Mouse (Mus musculus): ENCODE results near the gene Lrit3. TPM values are rescaled to one million over a fixed set of nuclear protein-coding genes. Genes with fewer than 3 reads are reported as not detected.
A peak's percentile ranks its signal among the peaks of the same experiment; 100 is the strongest.

Gene Lrit3
- polyA plus RNA-seq (2016; fragmentation: Nextera tagmentation; extraction: Ambion mirVana): not detected in 2 replicates

DNA sequence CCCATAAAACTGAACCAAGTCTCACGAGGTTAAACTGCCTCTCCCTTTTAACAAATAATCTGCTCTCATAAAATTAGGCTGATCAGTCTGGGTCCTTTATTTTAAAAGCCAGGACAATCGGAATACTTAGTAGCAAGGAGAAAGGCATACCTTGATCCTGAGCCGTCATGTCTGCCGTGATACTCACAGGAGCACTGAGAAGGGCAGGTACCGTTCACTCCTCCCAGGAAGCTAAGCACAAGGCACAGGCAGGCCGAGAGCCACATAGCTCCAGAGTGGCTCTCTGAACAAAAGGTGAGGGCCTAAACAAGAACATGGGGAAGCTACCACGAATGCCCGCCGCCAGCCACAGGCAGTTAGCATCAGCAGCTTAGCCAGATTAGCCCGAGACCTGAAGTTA is at the start of gene Lrit3:
Lrit3 (minus strand) TSS at position 266 of the 400 bp plus-strand sequence.
- Histone ChIP-seq H3K4me2 (no peak within 1 kb of the TSS), H3K9me3 (replicated peaks) (no peaks in the 10 kb centered on the region), H3K27ac (ENCODE audit: poor library complexity, severe bottlenecking) (no peak within 1 kb of the TSS), H3K27me3 (replicated peaks) (no peaks in the 10 kb centered on the region), H3K36me3 (no peaks in the 10 kb centered on the region), H3K4me3 (no peak within 1 kb of the TSS), H3K9ac (no peak within 1 kb of the TSS), H3K4me1 (replicated peaks) (no peaks in the 10 kb centered on the region)
- ATAC-seq (ENCODE audit: insufficient number of reproducible peaks, low FRiP score): no peak
- 71% methylated on average over 10 of the region's 10 CpGs for WGBS

DNA sequence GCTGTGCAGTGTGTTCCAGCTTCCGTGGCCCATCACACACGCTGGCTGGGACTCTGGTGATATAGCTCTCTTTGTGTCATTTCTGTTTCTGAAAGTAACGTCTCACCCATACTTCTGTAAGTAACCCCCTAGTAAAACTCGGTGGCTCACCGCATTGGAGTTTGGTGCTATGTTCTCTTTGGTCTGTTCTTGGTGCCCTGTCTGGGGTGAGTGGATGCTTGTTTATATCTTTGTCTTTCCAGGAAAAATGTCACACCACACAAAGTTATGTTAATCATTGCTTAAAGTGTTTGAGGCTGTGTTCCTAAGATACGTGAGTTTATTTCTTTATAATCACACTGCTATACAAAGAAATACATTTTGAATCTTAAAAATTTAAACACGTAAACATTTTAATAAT is 43.0 kb upstream of the Lrit3 start:
- no peak for ATAC-seq (ENCODE audit: insufficient number of reproducible peaks, low FRiP score)
- Histone ChIP-seq H3K4me1 (replicated peaks) (no peaks in the 10 kb centered on the region), H3K27ac (ENCODE audit: poor library complexity, severe bottlenecking) (no peak overlapping the region), H3K9ac (no peak overlapping the region), H3K4me2 (no peak overlapping the region), H3K4me3 (no peak overlapping the region), H3K36me3 (no peaks in the 10 kb centered on the region), H3K9me3 (replicated peaks) (no peaks in the 10 kb centered on the region), H3K27me3 (replicated peaks) (0 out of 2 replicates have a peak, but pooled peaks cover 1% of the 10 kb centered on the region)
- 76% methylated on average over 7 of the region's 7 CpGs for WGBS

DNA sequence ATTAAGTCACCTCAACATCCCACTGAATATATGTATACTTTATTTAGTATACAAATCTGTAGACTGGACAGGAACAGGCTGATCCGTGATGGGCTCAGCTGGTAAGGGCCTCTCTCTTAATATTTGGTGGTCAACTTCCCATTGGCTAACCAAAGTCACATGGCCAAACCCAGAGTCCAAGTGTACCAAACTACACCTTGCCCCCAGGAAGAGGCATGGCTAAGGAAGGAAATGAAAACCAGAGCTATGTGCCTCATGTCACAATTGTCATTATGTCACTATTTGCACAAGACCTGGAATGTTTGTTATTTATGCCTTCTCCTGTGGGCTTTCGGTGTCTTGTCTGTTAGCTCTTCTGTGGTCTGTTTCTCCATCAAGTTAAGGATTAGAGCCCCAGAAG is 42.0 kb upstream of the Lrit3 start:
- Histone ChIP-seq H3K9ac (no peak overlapping the region), H3K27ac (ENCODE audit: poor library complexity, severe bottlenecking) (no peak overlapping the region), H3K36me3 (no peaks in the 10 kb centered on the region), H3K27me3 (replicated peaks) (0 out of 2 replicates have a peak, but pooled peaks cover 4% of the 10 kb centered on the region), H3K4me2 (no peak overlapping the region), H3K4me3 (no peak overlapping the region), H3K9me3 (replicated peaks) (no peaks in the 10 kb centered on the region), H3K4me1 (replicated peaks) (no peaks in the 10 kb centered on the region)
- ATAC-seq (ENCODE audit: insufficient number of reproducible peaks, low FRiP score): no peak
- 75% methylated on average over 2 of the region's 2 CpGs for WGBS

DNA sequence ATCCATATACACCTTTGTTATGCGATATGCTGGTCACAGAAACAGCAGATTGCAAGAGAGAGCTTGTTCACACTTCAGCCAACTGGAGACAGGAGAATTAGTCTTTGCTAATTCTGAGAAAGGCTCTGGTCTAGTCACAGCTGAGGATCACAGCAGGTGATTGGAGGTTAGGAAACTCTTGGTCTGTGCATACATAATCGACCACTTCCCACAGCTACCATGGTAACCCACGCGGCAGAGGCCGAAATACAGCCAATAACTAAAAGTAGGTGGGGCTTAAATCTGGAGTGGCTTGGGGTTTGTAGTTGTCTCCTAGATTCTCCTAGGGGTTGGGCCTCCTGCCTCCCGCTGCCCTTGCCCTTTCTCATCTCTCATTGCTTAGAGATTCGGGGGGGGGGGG is 34.2 kb upstream of the Lrit3 start:
- H3K27ac ChIP-seq (ENCODE audit: poor library complexity, severe bottlenecking): no peak overlapping the region
- peaks cover 12% of the 10 kb centered on the region for H3K4me1 ChIP-seq (replicated peaks)
- H3K36me3 ChIP-seq: no peaks in the 10 kb centered on the region
- H3K27me3 ChIP-seq (replicated peaks): 0 out of 2 replicates have a peak, but pooled peaks cover 4% of the 10 kb centered on the region
- H3K4me3 ChIP-seq: no peak overlapping the region
- no peak overlapping the region for H3K4me2 ChIP-seq
- no peak for ATAC-seq (ENCODE audit: insufficient number of reproducible peaks, low FRiP score)
- no peak overlapping the region for H3K9ac ChIP-seq
- no peaks in the 10 kb centered on the region for H3K9me3 ChIP-seq (replicated peaks)
- 41% methylated on average over 7 of the region's 7 CpGs for WGBS

DNA sequence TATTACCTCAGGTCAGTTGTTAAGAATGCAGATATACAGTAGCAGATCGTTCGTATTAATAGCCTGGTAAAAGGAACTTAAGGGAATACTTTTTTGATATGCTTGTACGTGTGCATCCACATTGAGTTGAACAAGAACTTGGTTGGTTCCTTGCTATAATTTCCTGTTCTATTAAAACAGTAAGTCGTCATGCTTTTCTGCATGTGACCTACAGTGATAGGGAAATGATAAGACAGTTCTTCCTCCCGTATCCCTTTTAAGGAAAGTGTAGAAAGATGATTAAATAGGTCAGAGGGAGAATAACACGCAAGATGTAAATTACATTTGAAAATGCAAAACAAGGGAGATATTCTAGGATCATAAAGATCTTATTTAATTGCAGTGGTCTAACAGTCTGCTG is 33.1 kb upstream of the Lrit3 start:
- Histone ChIP-seq H3K9me3 (replicated peaks) (no peaks in the 10 kb centered on the region), H3K36me3 (no peaks in the 10 kb centered on the region), H3K4me1 (replicated peaks) (peaks cover 12% of the 10 kb centered on the region), H3K27me3 (replicated peaks) (0 out of 2 replicates have a peak, but pooled peaks cover 4% of the 10 kb centered on the region), H3K27ac (ENCODE audit: poor library complexity, severe bottlenecking) (no peak overlapping the region), H3K9ac (no peak overlapping the region), H3K4me2 (no peak overlapping the region), H3K4me3 (no peak overlapping the region)
- ATAC-seq (ENCODE audit: insufficient number of reproducible peaks, low FRiP score): no peak
- 70% methylated on average over 6 of the region's 6 CpGs for WGBS

DNA sequence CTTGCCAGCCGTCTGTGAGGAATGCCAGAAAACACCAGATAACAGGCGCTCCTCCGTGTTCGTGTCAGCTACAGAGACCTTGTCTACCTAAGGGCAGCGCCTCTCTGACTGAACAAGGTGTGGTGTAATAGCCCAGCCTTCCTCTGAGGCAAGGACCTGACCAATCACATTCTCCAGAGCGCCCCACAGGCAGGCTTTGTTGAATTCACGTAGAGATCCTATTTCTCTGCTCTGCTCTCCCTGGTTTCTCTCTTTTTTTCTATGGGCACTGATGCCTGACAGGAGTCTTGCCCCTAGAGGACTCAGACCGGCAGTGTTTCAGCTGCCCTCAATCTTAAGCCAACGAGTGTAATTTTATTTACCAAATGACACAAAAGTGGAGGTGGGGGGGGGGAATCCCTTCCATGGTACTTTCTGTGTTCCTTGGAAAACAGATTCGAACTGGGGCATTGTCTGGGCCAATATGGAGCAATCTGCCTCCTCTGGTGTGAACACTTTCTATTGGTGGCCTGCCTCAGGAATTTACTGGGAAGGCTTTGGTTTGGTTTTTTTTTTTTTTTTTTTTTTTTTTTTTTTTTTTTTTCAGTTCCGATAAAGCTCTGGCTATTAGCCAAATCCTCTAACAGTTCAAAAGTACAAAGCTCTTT is 32.3 kb upstream of the Lrit3 start:
- H3K27ac ChIP-seq (ENCODE audit: poor library complexity, severe bottlenecking): peak overlapping the region; percentile 65
- no peaks in the 10 kb centered on the region for H3K9me3 ChIP-seq (replicated peaks)
- peaks cover 12% of the 10 kb centered on the region for H3K4me1 ChIP-seq (replicated peaks)
- H3K36me3 ChIP-seq: no peaks in the 10 kb centered on the region
- no peak overlapping the region for H3K9ac ChIP-seq
- H3K4me2 ChIP-seq: peak overlapping the region; percentile 59
- peak overlapping the region; percentile 13; the same call in 1 of the 2 replicates for H3K4me3 ChIP-seq
- 19% methylated on average over 11 of the region's 11 CpGs for WGBS
- no peak; the same call in 1 of the 2 replicates for ATAC-seq (ENCODE audit: insufficient number of reproducible peaks, low FRiP score)
- H3K27me3 ChIP-seq (replicated peaks): no peaks in the 10 kb centered on the region

DNA sequence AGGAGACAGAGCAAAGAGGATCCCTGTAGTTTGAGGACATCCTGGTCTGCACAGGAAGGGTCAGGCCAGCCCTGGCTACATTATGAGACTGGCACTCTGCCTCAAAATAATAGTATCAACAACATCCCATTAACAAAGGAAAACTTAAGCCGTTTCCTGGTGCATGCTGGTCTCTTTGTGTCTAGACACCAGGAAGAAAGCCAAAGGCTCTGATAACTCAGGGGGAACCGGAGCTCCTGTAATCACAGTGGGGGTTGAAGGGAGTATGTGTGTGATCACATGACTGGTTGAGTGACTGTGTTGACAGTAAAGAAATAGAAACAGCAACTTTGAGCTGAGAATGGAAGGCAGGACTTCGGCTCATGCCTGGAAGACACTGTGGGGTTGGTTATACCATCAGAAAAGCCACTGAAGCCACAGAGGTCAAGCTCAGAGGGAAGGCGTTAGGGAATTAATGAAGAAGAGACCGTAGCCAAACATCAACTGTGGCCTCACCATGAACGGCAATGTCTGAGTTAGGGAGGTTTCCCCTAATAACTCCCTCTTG is 31.6 kb upstream of the Lrit3 start, which contains the start of gene Cfi:
Cfi (plus strand) TSS at position 497 of the 547 bp plus-strand sequence.
- H3K36me3 ChIP-seq: no peaks in the 10 kb centered on the region
- H3K4me2 ChIP-seq: peak within 1 kb of the TSS; percentile 59
- H3K27me3 ChIP-seq (replicated peaks): no peaks in the 10 kb centered on the region
- H3K4me3 ChIP-seq: peak within 1 kb of the TSS; percentile 13; the same call in 1 of the 2 replicates
- peak; percentile 52; the same call in 1 of the 2 replicates for ATAC-seq (ENCODE audit: insufficient number of reproducible peaks, low FRiP score)
- 48% methylated on average over 6 of the region's 6 CpGs for WGBS
- H3K27ac ChIP-seq (ENCODE audit: poor library complexity, severe bottlenecking): peak within 1 kb of the TSS; percentile 65
- H3K4me1 ChIP-seq (replicated peaks): peaks cover 12% of the 10 kb centered on the region
- no peak within 1 kb of the TSS for H3K9ac ChIP-seq
- no peaks in the 10 kb centered on the region for H3K9me3 ChIP-seq (replicated peaks)

DNA sequence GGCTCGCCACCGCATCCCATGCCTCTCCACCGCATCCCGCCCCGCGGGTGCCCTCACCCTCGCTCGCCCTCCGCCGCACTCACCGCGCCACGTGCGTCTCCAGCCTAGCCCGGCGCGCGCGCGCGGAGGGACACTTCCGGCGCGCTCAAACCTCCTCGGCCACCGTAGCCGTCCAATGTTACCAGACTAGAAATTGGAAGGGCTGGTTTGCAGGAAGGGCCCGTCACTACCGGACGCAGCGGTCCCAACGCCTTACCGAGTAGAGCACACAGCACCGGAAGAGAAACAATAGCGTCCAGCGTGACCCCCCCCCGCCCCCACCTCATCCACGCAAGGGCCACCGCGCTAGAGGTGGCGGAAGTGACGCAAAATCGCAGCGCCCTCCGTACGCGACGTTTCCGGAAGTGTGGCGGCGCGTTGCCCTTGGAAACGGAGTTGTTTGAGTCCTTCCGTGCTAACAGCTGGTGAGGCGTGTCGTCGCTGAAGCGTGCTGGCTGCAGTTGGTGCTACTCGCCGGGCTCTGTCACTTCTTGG is 27.3 kb upstream of the Lrit3 start, which contains the start of gene Gar1:
Gar1 (minus strand) TSS at position 362 of the 534 bp plus-strand sequence.
- peaks cover 25% of the 10 kb centered on the region for H3K4me1 ChIP-seq (replicated peaks)
- ATAC-seq (ENCODE audit: insufficient number of reproducible peaks, low FRiP score): peak; percentile 92
- H3K27ac ChIP-seq (ENCODE audit: poor library complexity, severe bottlenecking): peak within 1 kb of the TSS; percentile 91
- peak within 1 kb of the TSS; percentile 93 for H3K9ac ChIP-seq
- H3K4me3 ChIP-seq: peak within 1 kb of the TSS; percentile 97
- no peaks in the 10 kb centered on the region for H3K27me3 ChIP-seq (replicated peaks)
- H3K4me2 ChIP-seq: peak within 1 kb of the TSS; percentile 88
- peaks cover 25% of the 10 kb centered on the region for H3K36me3 ChIP-seq
- WGBS: under 1% methylated on average over 60 of the region's 60 CpGs
- no peaks in the 10 kb centered on the region for H3K9me3 ChIP-seq (replicated peaks)

DNA sequence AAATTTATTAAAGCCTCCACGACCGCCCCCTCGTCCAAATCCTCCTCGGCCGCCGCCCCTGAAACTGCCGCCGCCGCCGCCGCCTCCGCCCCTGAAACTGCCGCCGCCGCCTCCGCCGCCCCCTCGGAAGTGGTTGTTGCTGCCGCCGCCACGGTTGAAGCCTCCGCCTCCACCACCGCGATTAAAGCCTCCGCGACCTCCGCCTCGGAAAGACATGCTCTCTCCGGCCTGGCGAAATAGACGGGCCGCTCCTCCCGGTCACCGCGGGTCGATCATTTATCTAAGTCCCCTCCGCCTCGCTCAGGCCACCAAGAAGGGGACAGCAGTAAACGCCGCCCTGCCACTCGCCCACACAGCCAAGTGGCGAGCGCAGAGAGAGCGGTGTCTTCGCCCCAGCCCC is 26.8 kb upstream of the Lrit3 start:
- Histone ChIP-seq H3K9ac (peak overlapping the region; percentile 93), H3K27me3 (replicated peaks) (no peaks in the 10 kb centered on the region), H3K9me3 (replicated peaks) (no peaks in the 10 kb centered on the region), H3K36me3 (peaks cover 30% of the 10 kb centered on the region), H3K4me2 (peak overlapping the region; percentile 88), H3K4me3 (peak overlapping the region; percentile 97), H3K27ac (ENCODE audit: poor library complexity, severe bottlenecking) (peak overlapping the region; percentile 91), H3K4me1 (replicated peaks) (peaks cover 20% of the 10 kb centered on the region)
- no peak for ATAC-seq (ENCODE audit: insufficient number of reproducible peaks, low FRiP score)
- under 1% methylated on average over 37 of the region's 45 CpGs for whole genome bisulfite sequencing

DNA sequence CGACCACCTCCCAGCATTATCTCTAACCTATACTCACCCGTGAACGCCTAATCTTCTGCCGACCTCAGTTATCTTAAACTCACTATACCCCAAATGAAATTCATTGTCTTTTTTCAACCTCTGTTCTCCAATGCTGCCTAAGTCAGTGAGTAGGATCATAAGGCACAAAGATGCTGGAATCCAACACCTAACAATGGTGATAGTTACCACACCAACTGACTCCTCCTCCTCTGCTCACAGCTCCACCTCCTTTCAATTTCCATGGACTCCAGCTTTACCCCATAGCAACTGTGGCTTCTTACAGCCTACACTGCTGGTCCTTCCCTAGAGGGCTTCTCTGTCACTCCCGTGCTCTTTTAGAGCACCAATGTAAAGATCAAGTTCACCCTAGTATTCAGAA is 23.9 kb upstream of the Lrit3 start:
- Histone ChIP-seq H3K4me3 (no peak overlapping the region), H3K36me3 (peaks cover 53% of the 10 kb centered on the region), H3K4me1 (replicated peaks) (peaks cover 15% of the 10 kb centered on the region), H3K9ac (no peak overlapping the region), H3K27ac (ENCODE audit: poor library complexity, severe bottlenecking) (no peak overlapping the region), H3K4me2 (no peak overlapping the region), H3K27me3 (replicated peaks) (no peaks in the 10 kb centered on the region), H3K9me3 (replicated peaks) (no peaks in the 10 kb centered on the region)
- no peak for ATAC-seq (ENCODE audit: insufficient number of reproducible peaks, low FRiP score)
- 86% methylated on average over 5 of the region's 5 CpGs for WGBS

DNA sequence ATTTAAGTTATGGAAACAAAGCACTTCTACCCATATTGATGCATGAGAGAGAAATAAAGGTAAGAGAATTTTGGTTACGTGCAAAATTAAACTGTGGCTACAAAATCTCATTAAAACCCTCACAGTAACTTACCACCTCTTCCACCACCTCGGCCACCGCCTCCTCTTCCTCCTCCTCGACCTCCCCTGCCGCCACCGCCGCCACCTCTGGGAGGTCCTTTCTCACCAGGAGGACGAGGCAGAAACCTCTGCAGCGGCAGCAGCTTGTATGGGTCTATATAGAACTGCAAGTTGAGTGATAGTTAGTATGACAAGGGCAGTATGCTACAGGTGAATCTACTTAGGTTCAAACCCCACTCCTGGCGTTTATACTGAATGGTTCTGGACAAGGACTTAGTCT is 22.9 kb upstream of the Lrit3 start:
- H3K4me3 ChIP-seq: no peak overlapping the region
- H3K27ac ChIP-seq (ENCODE audit: poor library complexity, severe bottlenecking): no peak overlapping the region
- peaks cover 15% of the 10 kb centered on the region for H3K4me1 ChIP-seq (replicated peaks)
- ATAC-seq (ENCODE audit: insufficient number of reproducible peaks, low FRiP score): no peak
- H3K9ac ChIP-seq: no peak overlapping the region
- peaks cover 54% of the 10 kb centered on the region for H3K36me3 ChIP-seq
- 89% methylated on average over 10 of the region's 10 CpGs for WGBS
- no peak overlapping the region for H3K4me2 ChIP-seq
- no peaks in the 10 kb centered on the region for H3K27me3 ChIP-seq (replicated peaks)
- H3K9me3 ChIP-seq (replicated peaks): no peaks in the 10 kb centered on the region

All from heart, embryonic 12.5 days (tissue).